Mouse (Mus musculus): Measurements from ENCODE around the gene Bcl11a.
A peak's percentile ranks its signal among the peaks of the same experiment; 100 is the strongest.

The Bcl11a gene

GRCm38 (mm10) chr11:24158026-24158425 lies 80.2 kb downstream of the Bcl11a start:
- DNase-seq (ENCODE audit: low spot score in 2 of 2) = no peak

GRCm38 (mm10) chr11:24159656-24160055 lies 81.8 kb downstream of the Bcl11a start:
- DNase-seq (ENCODE audit: low spot score in 2 of 2) = no peak

GRCm38 (mm10) chr11:24161458-24161857 lies 83.6 kb downstream of the Bcl11a start:
- DNase-seq (ENCODE audit: low spot score in 2 of 2) = no peak

- no peak for DNase-seq (ENCODE audit: low spot score in 2 of 2)
Measured at GRCm38 (mm10) chr11:24162056-24162455, 84.2 kb downstream of the Bcl11a start.

- no peak for DNase-seq (ENCODE audit: low spot score in 2 of 2)
Measured at GRCm38 (mm10) chr11:24163072-24163471, 85.2 kb downstream of the Bcl11a start.

GRCm38 (mm10) chr11:24164065-24164464 lies 86.2 kb downstream of the Bcl11a start:
- DNase-seq (ENCODE audit: low spot score in 2 of 2) = no peak

GRCm38 (mm10) chr11:24171675-24172285 lies 93.9 kb downstream of the Bcl11a start:
- DNase-seq (ENCODE audit: low spot score in 2 of 2) = no peak

GRCm38 (mm10) chr11:24172585-24172984 lies 94.7 kb downstream of the Bcl11a start:
- DNase-seq (ENCODE audit: low spot score in 2 of 2) = no peak

GRCm38 (mm10) chr11:24174161-24174792 lies 96.4 kb downstream of the Bcl11a start:
- DNase-seq (ENCODE audit: low spot score in 2 of 2) = no peak

- DNase-seq (ENCODE audit: low spot score in 2 of 2) = no peak
Measured at GRCm38 (mm10) chr11:24177458-24177857, 99.6 kb downstream of the Bcl11a start.

- DNase-seq (ENCODE audit: low spot score in 2 of 2) = no peak
Measured at GRCm38 (mm10) chr11:24178823-24179476, 101.1 kb downstream of the Bcl11a start.

- DNase-seq (ENCODE audit: low spot score in 2 of 2) = no peak
Measured at GRCm38 (mm10) chr11:24180040-24180439, 102.2 kb downstream of the Bcl11a start.

GRCm38 (mm10) chr11:24183501-24183900 lies 105.6 kb downstream of the Bcl11a start:
- no peak for DNase-seq (ENCODE audit: low spot score in 2 of 2)

GRCm38 (mm10) chr11:24184932-24185331 lies 107.1 kb downstream of the Bcl11a start:
- peak; percentile 57 to 73 for DNase-seq (ENCODE audit: low spot score in 2 of 2)

- no peak for DNase-seq (ENCODE audit: low spot score in 2 of 2)
Measured at GRCm38 (mm10) chr11:24190411-24190810, 112.6 kb downstream of the Bcl11a start.

- no peak for DNase-seq (ENCODE audit: low spot score in 2 of 2)
Measured at GRCm38 (mm10) chr11:24196460-24197190, 118.8 kb downstream of the Bcl11a start.

GRCm38 (mm10) chr11:24197424-24197823 lies 119.6 kb downstream of the Bcl11a start:
- no peak for DNase-seq (ENCODE audit: low spot score in 2 of 2)

- no peak for DNase-seq (ENCODE audit: low spot score in 2 of 2)
Measured at GRCm38 (mm10) chr11:24199560-24199959, 121.7 kb downstream of the Bcl11a start.

GRCm38 (mm10) chr11:24200310-24200709 lies 122.5 kb downstream of the Bcl11a start:
- peak in 1 of 2 experiments; percentile 25 for DNase-seq (ENCODE audit: low spot score in 2 of 2)

GRCm38 (mm10) chr11:24201223-24201622 lies 123.4 kb downstream of the Bcl11a start:
- DNase-seq (ENCODE audit: low spot score in 2 of 2) = no peak

GRCm38 (mm10) chr11:24202641-24203361 lies 124.9 kb downstream of the Bcl11a start:
- no peak for DNase-seq (ENCODE audit: low spot score in 2 of 2)

- DNase-seq (ENCODE audit: low spot score in 2 of 2) = no peak
Measured at GRCm38 (mm10) chr11:24203489-24203888, 125.6 kb downstream of the Bcl11a start.

Data from spleen, postnatal 4 days (tissue).